Mouse (Mus musculus) midbrain, embryonic 15.5 days (tissue): Measurements from ENCODE around the gene Ppp1r37. TPM values are rescaled to one million over a fixed set of nuclear protein-coding genes. Genes with fewer than 3 reads are reported as not detected.

Experiments used
- ATAC-seq: fragments of 200-750 bp; cut with Nextera tagmentation; replicated peaks from 2 replicates; pipeline ENCODE4 v1.8.0; 2017; ENCODE audit warnings: moderate TSS enrichment
- H3K27ac ChIP-seq: fragments of 300-500 bp; sonication (generic); 2 replicates; pipeline ENCODE4 v1.5.1; 2015; ENCODE audit warnings: mild to moderate bottlenecking, inconsistent platforms
- H3K27me3 ChIP-seq: fragments of 300-500 bp; sonication (generic); replicated peaks from 2 replicates; pipeline ENCODE4 v1.6.1; 2015; ENCODE audit warnings: inconsistent platforms
- H3K36me3 ChIP-seq: fragments of 300-500 bp; sonication (generic); replicated peaks from 2 replicates; pipeline ENCODE4 v1.6.1; 2015; ENCODE audit warnings: inconsistent platforms
- H3K4me1 ChIP-seq: fragments of 300-500 bp; sonication (generic); 2 replicates; pipeline ENCODE4 v1.6.1; 2015; ENCODE audit warnings: inconsistent platforms
- H3K4me2 ChIP-seq: fragments of 300-500 bp; sonication (generic); 2 replicates; pipeline ENCODE4 v1.6.1; 2015; ENCODE audit warnings: inconsistent platforms, mild to moderate bottlenecking, moderate library complexity
- H3K4me3 ChIP-seq: fragments of 300-500 bp; sonication (generic); 2 replicates; pipeline ENCODE4 v1.5.1; 2015; ENCODE audit warnings: mild to moderate bottlenecking, inconsistent platforms
- H3K9ac ChIP-seq: fragments of 300-500 bp; sonication (generic); 2 replicates; pipeline ENCODE4 v1.6.1; 2015; ENCODE audit warnings: mild to moderate bottlenecking, inconsistent platforms
- H3K9me3 ChIP-seq: fragments of 300-500 bp; sonication (generic); 2 replicates; pipeline ENCODE4 v1.6.1; 2016; ENCODE audit warnings: inconsistent platforms
- WGBS: fragments of 180-500 bp; shearing (Covaris S2); methylation state at CpG from one replicate; pipeline ENCODE4 v1.1.7; 2015; ENCODE audit warnings: mixed read lengths; 5-methylcytosine and 5-hydroxymethylcytosine counted together
- polyA plus RNA-seq: library from polyadenylated mRNA; unstranded; fragments of >200 nt; fragmentation: Nextera tagmentation; extraction: Ambion mirVana; gene quantifications from 2 replicates; pipeline ENCODE4 v1.2.1, GENCODE M21; 2015

Ppp1r37 gene
- polyA plus RNA-seq, 1 experiment from 2014 or later = 44.0 TPM

DNA sequence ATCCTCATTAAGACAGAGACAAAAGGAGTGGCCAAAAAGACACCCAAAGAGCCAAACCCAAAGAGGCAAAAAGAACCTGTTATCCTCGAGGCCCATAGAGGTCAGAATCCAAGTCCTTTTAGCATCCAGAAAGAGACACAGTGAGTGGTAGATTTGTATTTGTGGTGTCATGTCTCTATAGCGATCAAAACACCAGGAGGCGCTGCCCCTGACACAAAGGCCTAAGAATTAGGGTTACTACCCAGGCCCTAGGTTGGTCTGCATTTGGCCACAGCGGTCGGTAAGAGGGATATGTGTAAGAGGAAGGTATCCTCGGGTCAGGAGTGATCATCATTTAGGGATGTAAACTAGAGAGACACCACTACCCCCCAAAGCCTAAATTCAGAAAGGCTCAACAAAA is 56.5 kb downstream of the Ppp1r37 start:
- H3K9ac ChIP-seq = no peak overlapping the region
- H3K27ac ChIP-seq = no peak overlapping the region
- ATAC-seq = no peak

DNA sequence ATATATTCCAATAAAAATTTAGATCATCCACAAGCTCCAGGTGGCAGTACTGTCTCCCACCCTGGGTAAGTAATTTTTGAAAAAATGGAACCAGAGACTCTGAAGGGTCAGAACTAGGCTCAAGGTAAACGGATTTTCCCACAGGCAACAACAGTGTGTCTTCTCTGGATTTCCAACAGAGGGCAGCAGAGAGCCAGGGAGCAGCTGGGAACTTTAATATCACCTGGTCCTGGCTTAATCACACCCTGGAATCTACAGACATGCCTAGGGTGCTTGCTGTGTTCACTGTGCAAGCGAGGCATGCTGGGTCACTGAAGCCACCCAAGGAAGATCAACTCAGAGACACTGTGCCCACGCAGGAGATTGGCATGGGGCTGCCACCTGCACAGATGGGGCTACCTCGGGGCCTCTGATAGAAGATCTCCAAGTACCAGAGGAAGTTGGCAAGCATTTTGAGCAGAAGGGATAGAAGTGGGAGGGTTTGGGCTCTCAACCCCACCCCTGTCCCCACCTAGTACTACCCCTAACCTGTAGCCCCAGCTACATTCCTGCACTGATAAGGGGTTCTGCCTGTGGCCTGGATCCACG is 59.3 kb downstream of the Ppp1r37 start:
- no peak overlapping the region for H3K4me3 ChIP-seq
- H3K27ac ChIP-seq = no peak overlapping the region
- 41% methylated on average over 5 of the region's 5 CpGs for WGBS
- ATAC-seq = no peak
- no peaks in the 10 kb centered on the region for H3K27me3 ChIP-seq
- no peak overlapping the region for H3K9ac ChIP-seq
- H3K4me1 ChIP-seq = peaks cover 16% of the 10 kb centered on the region
- no peaks in the 10 kb centered on the region for H3K36me3 ChIP-seq
- no peaks in the 10 kb centered on the region for H3K9me3 ChIP-seq
- H3K4me2 ChIP-seq = no peak overlapping the region

More for the DNA sequence above, 56.5 kb downstream of the Ppp1r37 start:
- Histone ChIP-seq H3K4me3 (peak overlapping the region; percentile 77), H3K9me3 (no peaks in the 10 kb centered on the region), H3K36me3 (no peaks in the 10 kb centered on the region), H3K4me2 (peak overlapping the region; percentile 74), H3K4me1 (peaks cover 25% of the 10 kb centered on the region), H3K27me3 (no peaks in the 10 kb centered on the region)
- 19% methylated on average over 6 of the region's 6 CpGs for WGBS

DNA sequence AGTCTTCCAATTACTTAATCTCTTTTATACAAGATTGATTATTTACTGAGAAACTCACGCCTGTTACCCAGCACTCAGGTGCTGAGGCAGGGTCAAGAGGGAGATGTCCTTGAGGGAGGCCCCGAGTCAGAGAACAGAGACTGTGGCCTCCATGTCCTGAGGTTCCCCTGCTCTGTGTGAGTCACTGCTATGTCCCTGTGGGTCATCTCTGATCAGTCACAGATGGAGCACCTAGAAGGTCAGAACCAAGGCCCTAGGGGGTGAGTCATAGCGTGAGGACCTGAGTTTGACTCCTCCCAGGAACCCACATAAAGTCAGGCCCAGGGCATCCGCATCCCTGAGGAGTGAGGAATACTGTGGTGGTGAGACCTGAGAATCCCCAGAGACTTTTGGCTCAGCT is 61.2 kb downstream of the Ppp1r37 start:
- peaks cover 7% of the 10 kb centered on the region; the same call in 1 of the 2 replicates for H3K4me1 ChIP-seq
- H3K27ac ChIP-seq = no peak overlapping the region
- no peak overlapping the region for H3K4me3 ChIP-seq
- H3K27me3 ChIP-seq = no peaks in the 10 kb centered on the region
- no peaks in the 10 kb centered on the region for H3K9me3 ChIP-seq
- 79% methylated on average over 4 of the region's 4 CpGs for WGBS
- no peak overlapping the region for H3K9ac ChIP-seq
- H3K4me2 ChIP-seq = no peak overlapping the region
- no peaks in the 10 kb centered on the region for H3K36me3 ChIP-seq
- ATAC-seq = no peak

DNA sequence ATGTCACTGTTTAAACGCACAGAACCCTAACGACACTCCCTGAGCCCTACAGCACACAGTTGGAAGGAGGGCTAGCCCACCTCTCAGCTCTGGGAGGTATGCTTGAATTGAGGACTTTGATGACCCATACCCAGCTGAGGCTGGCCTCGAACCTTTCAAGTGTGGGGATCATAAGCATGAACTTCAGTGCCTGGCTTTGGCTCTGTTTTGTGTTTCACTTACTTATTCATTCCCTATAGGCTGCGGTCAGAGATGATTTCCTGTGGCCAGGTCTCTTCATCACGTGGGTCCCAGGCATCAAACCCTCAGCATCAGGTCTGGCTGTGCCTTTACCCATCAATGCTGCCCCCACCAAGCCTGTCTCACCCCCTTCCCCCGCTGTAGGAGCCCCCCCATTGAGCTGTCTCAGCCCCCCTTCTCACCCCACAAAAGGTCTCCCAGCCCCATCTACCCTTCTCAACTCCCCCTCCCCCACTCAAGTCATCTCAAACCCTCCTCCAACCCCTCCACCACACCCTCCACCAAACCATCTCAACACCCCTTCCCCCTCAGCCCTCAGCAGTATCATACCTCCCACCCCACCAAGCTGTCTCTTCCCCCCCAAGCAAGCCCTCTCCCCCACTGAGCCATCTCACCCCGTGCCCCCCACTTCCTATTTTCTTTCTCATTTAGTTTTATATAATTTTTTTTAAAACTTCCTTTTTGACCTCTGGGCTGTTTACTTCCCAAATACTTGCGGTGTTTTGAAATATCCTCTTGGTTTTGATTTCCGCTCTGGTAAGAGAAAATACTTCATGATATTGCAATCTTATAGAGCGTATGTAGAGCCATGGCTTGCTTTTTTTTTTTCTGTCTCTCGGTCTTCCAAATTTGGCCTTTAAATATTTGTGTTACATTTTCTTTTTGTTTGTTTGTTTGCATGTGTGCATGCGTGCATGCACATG is 62.2 kb downstream of the Ppp1r37 start:
- Histone ChIP-seq H3K27ac (no peak overlapping the region), H3K4me1 (no peaks in the 10 kb centered on the region), H3K4me2 (no peak overlapping the region), H3K36me3 (no peaks in the 10 kb centered on the region), H3K9ac (no peak overlapping the region), H3K4me3 (no peak overlapping the region), H3K27me3 (no peaks in the 10 kb centered on the region), H3K9me3 (no peaks in the 10 kb centered on the region)
- 78% methylated on average over 12 of the region's 12 CpGs for WGBS
- ATAC-seq = no peak

DNA sequence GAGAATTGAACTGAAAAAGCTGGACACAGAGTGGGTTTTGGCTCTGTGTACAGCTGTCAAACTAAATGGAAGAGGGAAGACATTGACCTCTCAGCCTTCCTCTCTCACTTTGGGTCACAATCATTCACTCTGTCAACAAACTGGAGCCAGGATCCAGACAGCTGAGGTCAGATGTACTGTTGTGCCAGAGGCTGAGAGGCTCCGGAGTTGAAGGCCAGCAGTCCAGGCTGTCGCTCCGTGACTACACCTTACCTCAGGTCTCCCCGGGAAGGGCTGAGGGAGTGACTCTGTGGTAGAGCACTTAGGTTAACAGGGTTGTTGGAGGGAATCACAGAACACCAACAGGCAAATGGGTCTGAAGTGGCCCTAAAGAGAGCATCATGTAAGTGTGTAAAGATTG is 64.5 kb downstream of the Ppp1r37 start:
- 90% methylated on average over 4 of the region's 4 CpGs for WGBS
- Histone ChIP-seq H3K36me3 (no peaks in the 10 kb centered on the region), H3K27ac (no peak overlapping the region), H3K27me3 (0 out of 2 replicates have a peak, but pooled peaks cover 6% of the 10 kb centered on the region), H3K4me1 (no peaks in the 10 kb centered on the region), H3K4me3 (no peak overlapping the region), H3K9ac (no peak overlapping the region), H3K4me2 (no peak overlapping the region), H3K9me3 (no peaks in the 10 kb centered on the region)
- no peak for ATAC-seq

DNA sequence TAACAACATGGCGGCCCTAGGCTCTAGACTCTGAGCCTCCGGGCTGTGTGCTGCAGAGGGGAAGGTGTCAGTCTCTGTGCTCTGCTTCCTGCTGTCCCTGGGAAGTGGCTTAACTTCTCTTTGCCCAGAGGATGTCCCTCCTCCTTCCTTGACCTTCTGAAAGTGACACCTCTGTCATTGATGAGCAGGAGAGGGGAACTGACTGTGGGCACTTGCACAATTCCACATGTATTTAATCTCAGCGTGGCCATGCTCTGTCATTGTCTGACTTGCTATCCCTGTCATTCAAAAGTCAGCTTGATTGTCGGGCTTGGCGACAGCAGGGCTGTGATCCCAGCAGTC is 66.7 kb downstream of the Ppp1r37 start:
- peaks cover 5% of the 10 kb centered on the region; the same call in 1 of the 2 replicates for H3K4me1 ChIP-seq
- no peak overlapping the region for H3K4me2 ChIP-seq
- no peak for ATAC-seq
- peaks cover 20% of the 10 kb centered on the region for H3K27me3 ChIP-seq
- H3K4me3 ChIP-seq = no peak overlapping the region
- no peaks in the 10 kb centered on the region for H3K36me3 ChIP-seq
- 53% methylated on average over 5 of the region's 5 CpGs for WGBS
- no peak overlapping the region for H3K9ac ChIP-seq
- H3K27ac ChIP-seq = no peak overlapping the region
- H3K9me3 ChIP-seq = no peaks in the 10 kb centered on the region

DNA sequence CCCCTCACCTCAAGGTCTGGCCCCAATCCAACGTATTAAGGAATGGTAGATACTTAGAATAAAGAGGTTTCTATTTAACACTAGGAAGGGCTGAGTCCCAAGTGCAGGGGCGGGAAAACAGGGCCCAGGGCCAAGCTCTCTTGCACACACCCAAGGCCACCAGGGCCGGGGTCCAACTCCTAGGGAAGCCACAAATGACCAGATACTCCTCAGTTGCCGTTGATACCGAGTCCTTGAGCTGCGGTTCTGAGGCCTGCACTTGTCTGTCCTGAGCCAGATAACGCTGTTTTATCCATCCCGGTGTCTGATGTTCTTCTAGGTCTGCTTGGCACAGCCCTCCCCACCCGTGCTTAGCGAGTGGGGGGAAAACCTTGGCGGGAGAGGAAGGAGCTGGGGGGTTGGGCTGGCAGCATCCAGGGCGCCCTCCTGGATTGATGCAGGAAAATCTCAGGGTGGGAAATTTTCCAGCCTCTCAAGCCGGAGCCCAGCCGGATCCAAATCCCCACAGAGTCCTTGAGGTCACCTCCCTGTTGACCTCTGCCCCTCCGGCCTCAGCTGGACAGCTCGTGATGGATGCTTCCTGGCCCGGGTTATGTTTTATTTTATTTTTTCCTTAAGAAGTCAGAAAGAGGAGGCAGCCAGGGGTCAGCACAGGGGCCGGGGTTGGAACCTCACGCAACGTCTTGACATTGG is 67.2 kb downstream of the Ppp1r37 start:
- Histone ChIP-seq H3K4me3 (no peak overlapping the region), H3K9me3 (no peaks in the 10 kb centered on the region), H3K4me1 (peaks cover 5% of the 10 kb centered on the region; the same call in 1 of the 2 replicates), H3K4me2 (no peak overlapping the region), H3K9ac (no peak overlapping the region), H3K27me3 (peaks cover 25% of the 10 kb centered on the region), H3K36me3 (no peaks in the 10 kb centered on the region), H3K27ac (no peak overlapping the region)
- 80% methylated on average over 20 of the region's 20 CpGs for WGBS
- ATAC-seq = no peak

DNA sequence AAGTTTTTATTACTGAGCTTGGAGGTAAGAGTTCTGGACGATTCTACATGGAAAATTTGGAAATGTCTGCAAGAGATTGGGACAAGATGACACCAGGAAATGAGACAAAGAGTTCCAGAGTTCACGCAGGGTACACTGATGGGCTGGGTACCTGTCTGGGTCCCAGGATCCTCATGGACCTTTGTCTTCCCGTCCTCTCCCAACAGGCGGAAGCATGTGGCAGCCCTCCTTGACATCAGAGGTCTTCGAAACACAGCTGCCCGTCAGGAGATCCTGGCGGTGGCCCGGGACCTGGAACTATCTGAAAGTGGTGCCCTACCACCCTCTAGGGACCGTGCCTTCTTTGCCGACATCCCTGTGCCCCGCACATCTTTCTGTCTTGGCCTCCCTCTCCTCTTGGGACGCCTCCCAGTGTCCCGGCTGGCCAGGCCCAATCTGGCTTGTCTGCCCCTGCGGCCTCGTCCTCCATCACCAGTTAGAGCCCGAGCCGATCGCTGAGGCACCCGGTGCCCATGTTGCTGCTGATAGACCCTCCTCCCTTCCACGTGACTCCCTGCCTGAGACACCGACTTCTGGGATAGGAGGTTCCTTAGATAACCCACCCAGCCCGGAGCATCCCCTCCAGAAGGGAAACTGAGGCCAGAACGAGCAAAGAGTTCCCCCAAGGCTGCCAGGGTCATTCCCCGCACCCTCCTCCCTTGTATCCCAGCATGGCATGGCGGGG is 68.0 kb downstream of the Ppp1r37 start:
- Histone ChIP-seq H3K36me3 (no peaks in the 10 kb centered on the region), H3K9me3 (no peaks in the 10 kb centered on the region), H3K4me3 (no peak overlapping the region), H3K9ac (no peak overlapping the region), H3K27ac (no peak overlapping the region), H3K27me3 (peaks cover 32% of the 10 kb centered on the region), H3K4me2 (no peak overlapping the region), H3K4me1 (peaks cover 6% of the 10 kb centered on the region; the same call in 1 of the 2 replicates)
- ATAC-seq = no peak
- WGBS = 85% methylated on average over 25 of the region's 25 CpGs

DNA sequence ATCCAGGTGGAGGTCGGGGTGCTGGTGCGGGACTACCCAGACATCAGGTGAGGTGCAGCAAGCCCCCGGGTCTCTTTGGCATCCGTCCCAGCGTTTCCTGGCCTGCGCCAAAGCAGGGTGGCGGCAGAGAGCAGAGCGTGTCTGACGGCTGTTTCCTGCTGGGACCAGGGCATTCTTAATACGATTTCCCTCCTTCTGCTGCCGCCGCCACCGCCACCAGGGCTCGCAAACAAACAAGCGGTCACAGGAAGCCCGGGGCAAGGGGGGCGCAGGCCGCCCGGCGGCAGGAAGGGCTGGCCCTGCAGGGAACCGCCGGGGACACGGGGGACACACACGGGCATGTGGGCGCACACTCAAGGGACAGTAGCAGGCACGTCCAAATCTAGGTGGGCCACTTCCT is 71.1 kb downstream of the Ppp1r37 start:
- 4% methylated on average over 26 of the region's 26 CpGs for WGBS
- H3K27ac ChIP-seq = no peak overlapping the region
- H3K4me3 ChIP-seq = peak overlapping the region; percentile 22
- H3K4me2 ChIP-seq = peak overlapping the region; percentile 34
- H3K36me3 ChIP-seq = no peaks in the 10 kb centered on the region
- no peaks in the 10 kb centered on the region for H3K9me3 ChIP-seq
- H3K27me3 ChIP-seq = peaks cover 59% of the 10 kb centered on the region
- peak overlapping the region; percentile 13; the same call in 1 of the 2 replicates for H3K9ac ChIP-seq
- H3K4me1 ChIP-seq = peaks cover 13% of the 10 kb centered on the region; the same call in 1 of the 2 replicates
- ATAC-seq = no peak

DNA sequence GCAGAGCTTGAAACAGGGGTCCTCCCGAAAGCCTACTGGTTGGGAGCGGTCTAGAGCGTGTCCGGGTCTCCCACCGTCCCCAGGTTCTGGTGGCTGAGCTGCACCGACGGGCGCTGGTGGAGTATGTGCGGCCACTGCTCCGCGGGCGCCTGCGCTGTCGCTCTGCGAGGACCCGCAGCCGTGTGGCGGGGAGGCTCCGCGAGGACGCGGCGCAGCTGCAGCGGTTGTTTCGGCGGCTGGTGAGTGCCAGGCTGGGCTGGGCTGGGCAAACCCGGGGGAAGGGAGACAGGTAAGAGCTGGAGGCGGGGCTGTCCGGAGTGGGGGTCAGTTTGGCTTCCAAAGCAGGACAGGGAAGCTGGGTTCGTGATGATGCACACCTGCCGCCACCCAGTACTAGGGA is 73.4 kb downstream of the Ppp1r37 start:
- no peaks in the 10 kb centered on the region for H3K36me3 ChIP-seq
- no peak overlapping the region for H3K27ac ChIP-seq
- 7% methylated on average over 29 of the region's 31 CpGs for WGBS
- peak overlapping the region; percentile 56 for H3K4me2 ChIP-seq
- H3K4me1 ChIP-seq = peaks cover 13% of the 10 kb centered on the region; the same call in 1 of the 2 replicates
- H3K4me3 ChIP-seq = peak overlapping the region; percentile 32
- peak; percentile 63 for ATAC-seq
- peaks cover 54% of the 10 kb centered on the region for H3K27me3 ChIP-seq
- no peaks in the 10 kb centered on the region for H3K9me3 ChIP-seq
- H3K9ac ChIP-seq = peak overlapping the region; percentile 12; the same call in 1 of the 2 replicates

DNA sequence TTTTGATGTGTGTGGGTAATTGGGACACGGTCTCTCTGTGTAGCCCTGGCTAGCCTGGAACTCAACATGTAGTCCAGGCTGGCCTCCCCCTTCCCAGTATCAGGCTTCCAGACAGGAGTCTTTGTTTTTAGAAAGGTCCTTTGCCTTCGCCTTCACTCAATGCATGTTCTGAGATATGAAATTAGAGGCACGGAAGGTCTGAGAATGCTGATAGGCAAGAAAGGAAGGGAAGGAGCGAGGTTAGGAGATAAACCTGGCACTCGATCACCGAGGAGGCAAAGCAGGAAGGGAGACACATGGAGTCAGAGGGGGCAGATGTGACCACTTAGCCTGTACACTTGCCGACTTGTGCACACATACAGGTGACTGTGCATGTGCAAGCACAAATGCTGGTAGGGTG is 76.3 kb downstream of the Ppp1r37 start:
- Histone ChIP-seq H3K9ac (no peak overlapping the region), H3K27ac (no peak overlapping the region), H3K4me3 (no peak overlapping the region), H3K4me1 (peaks cover 9% of the 10 kb centered on the region; the same call in 1 of the 2 replicates), H3K9me3 (no peaks in the 10 kb centered on the region), H3K4me2 (no peak overlapping the region), H3K27me3 (peaks cover 43% of the 10 kb centered on the region), H3K36me3 (no peaks in the 10 kb centered on the region)
- ATAC-seq = no peak
- 93% methylated on average over 7 of the region's 7 CpGs for WGBS

DNA sequence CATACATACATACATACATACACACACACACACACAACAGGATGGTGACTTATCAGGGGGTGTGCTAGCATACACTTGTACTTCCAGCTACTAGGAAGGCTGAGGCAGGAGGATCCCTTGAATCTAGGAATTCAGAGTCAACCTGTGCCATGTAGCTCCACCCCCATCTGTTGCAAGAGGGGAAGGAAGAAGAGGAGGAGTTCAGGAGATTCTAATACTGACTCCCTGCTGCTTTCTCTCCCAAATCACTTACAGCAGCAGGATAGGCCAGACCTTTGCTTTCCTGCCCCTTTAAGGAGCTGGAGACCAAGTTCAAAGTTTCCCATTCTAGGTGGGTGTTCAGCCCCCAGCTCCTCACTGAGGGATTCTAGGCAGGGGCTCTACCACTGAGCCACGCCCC is 77.4 kb downstream of the Ppp1r37 start:
- Histone ChIP-seq H3K9ac (no peak overlapping the region), H3K4me1 (peaks cover 8% of the 10 kb centered on the region; the same call in 1 of the 2 replicates), H3K9me3 (no peaks in the 10 kb centered on the region), H3K27me3 (peaks cover 32% of the 10 kb centered on the region), H3K27ac (no peak overlapping the region), H3K36me3 (no peaks in the 10 kb centered on the region), H3K4me3 (no peak overlapping the region), H3K4me2 (no peak overlapping the region)
- 94% methylated on average over 1 of the region's 1 CpGs for WGBS
- ATAC-seq = no peak
